Mouse (Mus musculus) layer of hippocampus, adult 8-10 months (tissue): ENCODE data around the gene Cyp2j13. TPM values are rescaled to one million over a fixed set of nuclear protein-coding genes. Genes with fewer than 3 reads are reported as not detected.
A peak's percentile ranks its signal among the peaks of the same experiment; 100 is the strongest.
"Not testable (repeated sequence)": the region's sequence is repeated elsewhere in the genome, so short reads cannot be mapped to it uniquely, and the experiment has no call there.

Source experiments
- DNase-seq, 2 experiments: peaks; one replicate each; pipeline ENCODE4 v3.0.0; 2022; ENCODE audit warnings: low spot score in 2 of 2
- total RNA-seq, 4 experiments: library from RNA; stranded (reverse); gene quantifications; 2 replicates each; pipeline ENCODE4 v1.2.4; 2022

Gene Cyp2j13
- total RNA-seq, result 1 to 10 TPM; 1.8 to 2.5 (median 2.4) TPM

- DNase-seq, result peak; percentile 4 to 24
Measured at GRCm38 (mm10) chr4:96077261-96078125, at the start of gene Cyp2j13. Cyp2j13 (minus strand) TSS chr4:96077546.

GRCm38 (mm10) chr4:96096841-96097240, 19.5 kb upstream of the Cyp2j13 start:
- DNase-seq, result no peak

- DNase-seq, result no peak
Measured at GRCm38 (mm10) chr4:96091869-96092268, 14.5 kb upstream of the Cyp2j13 start.

- DNase-seq, result not testable (repeated sequence)
Measured at GRCm38 (mm10) chr4:96089356-96090048, 12.2 kb upstream of the Cyp2j13 start.

GRCm38 (mm10) chr4:96078308-96078707, 962 bp upstream of the Cyp2j13 start:
- no peak for DNase-seq

- no peak for DNase-seq
Measured at GRCm38 (mm10) chr4:96062045-96062444, 15.3 kb downstream of the Cyp2j13 start.

- DNase-seq, result no peak
Measured at GRCm38 (mm10) chr4:96060106-96060505, 17.2 kb downstream of the Cyp2j13 start.

- DNase-seq, result peak; percentile 37 to 53
Measured at GRCm38 (mm10) chr4:96028412-96028811, 48.9 kb downstream of the Cyp2j13 start.

- DNase-seq, result no peak
Measured at GRCm38 (mm10) chr4:96022803-96023202, 54.5 kb downstream of the Cyp2j13 start.

GRCm38 (mm10) chr4:96016875-96017274, 60.5 kb downstream of the Cyp2j13 start:
- no peak for DNase-seq

GRCm38 (mm10) chr4:95982221-95982620, 95.1 kb downstream of the Cyp2j13 start:
- DNase-seq, result not testable (repeated sequence)

Other genes starting within 250 kb of the Cyp2j13 start
- gene Hook1, start 110.3 kb downstream of the Cyp2j13 start, total RNA-seq, result 10 to 100 TPM; 58.7 to 73.1 (median 64.3) TPM
- 1 to 10 TPM; 4.3 to 5.5 (median 4.6) TPM for gene Cyp2j12, start 63.6 kb upstream of the Cyp2j13 start, total RNA-seq
- gene Cyp2j7, start 159.1 kb upstream of the Cyp2j13 start, total RNA-seq, result under 1 TPM in 1 of 4 experiments, not detected in 3; 0.20 TPM